Mouse (Mus musculus): ENCODE measurements around the gene Dnajc9. TPM values are rescaled to one million over a fixed set of nuclear protein-coding genes. Genes with fewer than 3 reads are reported as not detected.

Gene Dnajc9
- polyA plus RNA-seq, 1 experiment from 2014 or later = 179 TPM

- H3K27me3 ChIP-seq (ENCODE audit: insufficient read depth, poor library complexity, severe bottlenecking) = no peaks in the 10 kb centered on the region
- WGBS = 84% methylated on average over 8 of the region's 8 CpGs
- H3K36me3 ChIP-seq = peaks cover 49% of the 10 kb centered on the region
- no peak for DNase-seq (ENCODE audit: low spot score)
- H3K4me3 ChIP-seq = peak overlapping the region; percentile 82; the same call in 1 of the 2 replicates
- peak overlapping the region; percentile 93; the same call in 1 of the 2 replicates for H3K27ac ChIP-seq
- H3K4me1 ChIP-seq = peaks cover 38% of the 10 kb centered on the region
- no peaks in the 10 kb centered on the region for H3K9me3 ChIP-seq
Observed at GRCm38 (mm10) chr14:20389446-20390079, 853 bp upstream of the Dnajc9 start.

GRCm38 (mm10) chr14:20379753-20380430, 8.8 kb downstream of the Dnajc9 start:
- H3K27ac ChIP-seq = no peak overlapping the region
- H3K9me3 ChIP-seq = no peaks in the 10 kb centered on the region
- DNase-seq (ENCODE audit: low spot score) = no peak
- no peaks in the 10 kb centered on the region for H3K27me3 ChIP-seq (ENCODE audit: insufficient read depth, poor library complexity, severe bottlenecking)
- no peak overlapping the region for H3K4me3 ChIP-seq
- H3K36me3 ChIP-seq = peaks cover 52% of the 10 kb centered on the region
- 89% methylated on average over 9 of the region's 9 CpGs for WGBS
- H3K4me1 ChIP-seq = peaks cover 11% of the 10 kb centered on the region

- H3K27ac ChIP-seq = no peak overlapping the region
- no peaks in the 10 kb centered on the region for H3K27me3 ChIP-seq (ENCODE audit: insufficient read depth, poor library complexity, severe bottlenecking)
- 82% methylated on average over 5 of the region's 5 CpGs for WGBS
- peaks cover 48% of the 10 kb centered on the region for H3K36me3 ChIP-seq
- H3K9me3 ChIP-seq = no peaks in the 10 kb centered on the region
- H3K4me3 ChIP-seq = no peak overlapping the region
- no peak for DNase-seq (ENCODE audit: low spot score)
- H3K4me1 ChIP-seq = peaks cover 11% of the 10 kb centered on the region
Observed at GRCm38 (mm10) chr14:20379087-20379640, 9.5 kb downstream of the Dnajc9 start.

GRCm38 (mm10) chr14:20378313-20379061, 10.2 kb downstream of the Dnajc9 start:
- H3K36me3 ChIP-seq = peaks cover 48% of the 10 kb centered on the region
- H3K27ac ChIP-seq = peak overlapping the region; percentile 3; the same call in 1 of the 2 replicates
- H3K4me3 ChIP-seq = no peak overlapping the region
- H3K4me1 ChIP-seq = peaks cover 11% of the 10 kb centered on the region
- 33% methylated on average over 13 of the region's 13 CpGs for WGBS
- no peaks in the 10 kb centered on the region for H3K9me3 ChIP-seq
- H3K27me3 ChIP-seq (ENCODE audit: insufficient read depth, poor library complexity, severe bottlenecking) = no peaks in the 10 kb centered on the region
- peak; percentile 87 for DNase-seq (ENCODE audit: low spot score)

- H3K27ac ChIP-seq = no peak overlapping the region
- peaks cover 43% of the 10 kb centered on the region for H3K36me3 ChIP-seq
- 57% methylated on average over 4 of the region's 4 CpGs for WGBS
- H3K27me3 ChIP-seq (ENCODE audit: insufficient read depth, poor library complexity, severe bottlenecking) = no peaks in the 10 kb centered on the region
- no peak for DNase-seq (ENCODE audit: low spot score)
- H3K9me3 ChIP-seq = no peaks in the 10 kb centered on the region
- no peak overlapping the region for H3K4me3 ChIP-seq
- H3K4me1 ChIP-seq = peaks cover 11% of the 10 kb centered on the region
Observed at GRCm38 (mm10) chr14:20377112-20377521, 11.6 kb downstream of the Dnajc9 start.

GRCm38 (mm10) chr14:20371854-20372253, 16.9 kb downstream of the Dnajc9 start:
- no peak for DNase-seq (ENCODE audit: low spot score)
- no peak overlapping the region for H3K4me3 ChIP-seq
- no peaks in the 10 kb centered on the region for H3K9me3 ChIP-seq
- peaks cover 44% of the 10 kb centered on the region for H3K36me3 ChIP-seq
- H3K27me3 ChIP-seq (ENCODE audit: insufficient read depth, poor library complexity, severe bottlenecking) = no peaks in the 10 kb centered on the region
- no peak overlapping the region for H3K27ac ChIP-seq
- WGBS = 87% methylated on average over 1 of the region's 1 CpGs
- no peaks in the 10 kb centered on the region for H3K4me1 ChIP-seq

- Histone ChIP-seq H3K4me1 (no peaks in the 10 kb centered on the region), H3K4me3 (no peak overlapping the region), H3K27ac (no peak overlapping the region), H3K27me3 (ENCODE audit: insufficient read depth, poor library complexity, severe bottlenecking) (no peaks in the 10 kb centered on the region), H3K9me3 (no peaks in the 10 kb centered on the region), H3K36me3 (peaks cover 44% of the 10 kb centered on the region)
- DNase-seq (ENCODE audit: low spot score) = no peak
- 86% methylated on average over 7 of the region's 7 CpGs for WGBS
Observed at GRCm38 (mm10) chr14:20370798-20371197, 17.9 kb downstream of the Dnajc9 start.

- Histone ChIP-seq H3K9me3 (no peaks in the 10 kb centered on the region), H3K36me3 (peaks cover 50% of the 10 kb centered on the region), H3K4me1 (no peaks in the 10 kb centered on the region), H3K27me3 (ENCODE audit: insufficient read depth, poor library complexity, severe bottlenecking) (no peaks in the 10 kb centered on the region), H3K27ac (no peak overlapping the region), H3K4me3 (no peak overlapping the region)
- DNase-seq (ENCODE audit: low spot score) = no peak
- WGBS = 86% methylated on average over 3 of the region's 3 CpGs
Observed at GRCm38 (mm10) chr14:20368271-20368670, 20.4 kb downstream of the Dnajc9 start.

- Histone ChIP-seq H3K27me3 (ENCODE audit: insufficient read depth, poor library complexity, severe bottlenecking) (no peaks in the 10 kb centered on the region), H3K27ac (no peak overlapping the region), H3K36me3 (peaks cover 82% of the 10 kb centered on the region), H3K4me1 (no peaks in the 10 kb centered on the region), H3K9me3 (no peaks in the 10 kb centered on the region), H3K4me3 (no peak overlapping the region)
- DNase-seq (ENCODE audit: low spot score) = no peak
- 90% methylated on average over 4 of the region's 4 CpGs for WGBS
Observed at GRCm38 (mm10) chr14:20363230-20363629, 25.5 kb downstream of the Dnajc9 start.

GRCm38 (mm10) chr14:20347991-20348541, 40.6 kb downstream of the Dnajc9 start, which contains the start of the genes Ecd and Fam149b:
Ecd (minus strand) TSS chr14:20348121.
Fam149b (plus strand) TSS chr14:20348162.
- Histone ChIP-seq H3K4me3 (peak within 1 kb of the TSS; percentile 71), H3K27ac (peak within 1 kb of the TSS; percentile 93), H3K4me1 (peaks cover 16% of the 10 kb centered on the region; the same call in 1 of the 2 replicates), H3K27me3 (ENCODE audit: insufficient read depth, poor library complexity, severe bottlenecking) (no peaks in the 10 kb centered on the region), H3K36me3 (peaks cover 40% of the 10 kb centered on the region), H3K9me3 (no peaks in the 10 kb centered on the region)
- WGBS = under 1% methylated on average over 42 of the region's 42 CpGs
- peak; percentile 96 for DNase-seq (ENCODE audit: low spot score)

GRCm38 (mm10) chr14:20347441-20347990, 41.2 kb downstream of the Dnajc9 start:
- peak overlapping the region; percentile 93 for H3K27ac ChIP-seq
- 4% methylated on average over 15 of the region's 15 CpGs for WGBS
- H3K9me3 ChIP-seq = no peaks in the 10 kb centered on the region
- H3K4me1 ChIP-seq = peaks cover 16% of the 10 kb centered on the region; the same call in 1 of the 2 replicates
- peak overlapping the region; percentile 71 for H3K4me3 ChIP-seq
- no peaks in the 10 kb centered on the region for H3K27me3 ChIP-seq (ENCODE audit: insufficient read depth, poor library complexity, severe bottlenecking)
- DNase-seq (ENCODE audit: low spot score) = no peak
- peaks cover 40% of the 10 kb centered on the region for H3K36me3 ChIP-seq

GRCm38 (mm10) chr14:20345885-20346284, 42.8 kb downstream of the Dnajc9 start:
- no peaks in the 10 kb centered on the region for H3K27me3 ChIP-seq (ENCODE audit: insufficient read depth, poor library complexity, severe bottlenecking)
- no peak overlapping the region for H3K27ac ChIP-seq
- DNase-seq (ENCODE audit: low spot score) = no peak
- H3K4me1 ChIP-seq = peaks cover 16% of the 10 kb centered on the region; the same call in 1 of the 2 replicates
- H3K36me3 ChIP-seq = peaks cover 41% of the 10 kb centered on the region
- no peak overlapping the region for H3K4me3 ChIP-seq
- 88% methylated on average over 9 of the region's 9 CpGs for WGBS
- H3K9me3 ChIP-seq = no peaks in the 10 kb centered on the region
